In the genomic region with DNA sequence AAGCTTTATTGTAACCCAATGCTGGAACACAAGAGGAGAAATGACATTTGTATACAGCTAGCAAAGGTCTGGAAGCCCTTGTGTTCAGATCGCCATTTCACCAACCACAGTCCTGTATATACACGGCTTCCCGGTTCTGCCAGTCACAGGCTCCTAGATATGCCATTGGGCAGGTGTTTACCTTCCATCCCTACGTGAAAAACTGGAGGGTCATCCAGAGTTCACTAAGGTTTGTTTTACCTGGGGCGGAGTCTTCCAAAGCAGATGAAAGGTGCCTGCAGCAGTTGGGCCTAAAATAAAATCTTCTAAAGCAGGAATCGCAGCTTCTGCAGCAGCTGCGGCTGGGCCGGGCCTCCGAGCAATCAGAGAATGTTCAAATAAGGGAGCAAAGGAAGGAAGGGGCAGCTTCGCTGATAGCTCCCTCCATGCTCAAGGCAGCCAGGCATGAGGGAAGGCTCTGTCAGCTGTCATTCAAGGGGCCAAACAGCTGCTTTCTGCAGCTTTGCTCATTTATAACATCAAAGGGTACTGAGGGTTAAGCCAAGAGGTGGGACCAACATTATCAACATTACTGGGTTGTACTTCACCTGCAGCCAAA, we compare ENCODE assay signal across 19 mouse cellular contexts.
A peak's percentile ranks its signal among the peaks of the same experiment; 100 is the strongest.
DNase-seq lines count a peak whose midpoint lies in the region; ATAC-seq lines count a peak whose summit lies in the region.
"Had no signal": no experiment of that assay in that cellular context is flagged by ENCODE, and none has a peak within 500 bp of the region (broad histone marks: within the 10 kb centered on the region; RNA-seq: fewer than 3 reads in every experiment).

No protein-coding gene starts in this region.

- DNase-seq in heart, postnatal 10 days: no peak
- DNase-seq in lung, postnatal 4 days: no peak
- DNase-seq in intestine, embryonic 14.5 days (ENCODE audit: low spot score): peak; percentile 66
- DNase-seq in adrenal gland, postnatal 14 days: no peak
- no peak for DNase-seq in ovary, postnatal 14 days (ENCODE audit: low spot score)
- DNase-seq: cerebellum, adult 8-10 months; gastrocnemius, postnatal 25 days; right cerebral cortex, postnatal 25 days had no signal

- 25% methylated on average over 10 of the region's 10 CpGs for WGBS in heart, embryonic 11.5 days (ENCODE audit: insufficient replicate concordance)
- 32% methylated on average over 10 of the region's 10 CpGs for WGBS in lung, embryonic 16.5 days
- WGBS in intestine, embryonic 14.5 days: 21% methylated on average over 10 of the region's 10 CpGs
- WGBS in stomach, embryonic 14.5 days: 30% methylated on average over 10 of the region's 10 CpGs

- no peak for ATAC-seq in heart, embryonic 11.5 days (replicated peaks; ENCODE audit: insufficient number of reproducible peaks, low FRiP score, low TSS enrichment)
- peak; percentile 81 for ATAC-seq in lung, embryonic 16.5 days (ENCODE audit: low read depth)
- peak; percentile 80 for ATAC-seq in intestine, embryonic 14.5 days (replicated peaks; ENCODE audit: low FRiP score, low TSS enrichment, low read depth)
- peak; percentile 85 for ATAC-seq in stomach, embryonic 14.5 days (ENCODE audit: insufficient number of reproducible peaks, insufficient read depth, low FRiP score, low read depth)
- ATAC-seq: forebrain, embryonic 14.5 days; inflammation-experienced regulatory T-cells, adult 6 months had no signal

- no peaks in the 10 kb centered on the region for H3K36me3 ChIP-seq in heart, embryonic 11.5 days (ENCODE audit: control insufficient read depth, insufficient read depth, low read length)
- H3K36me3 ChIP-seq in lung, embryonic 16.5 days (ENCODE audit: control insufficient read depth, insufficient read depth, low read length): no peaks in the 10 kb centered on the region
- no peaks in the 10 kb centered on the region for H3K36me3 ChIP-seq in intestine, embryonic 14.5 days (ENCODE audit: control insufficient read depth, insufficient read depth, low read length)
- H3K36me3 ChIP-seq in stomach, embryonic 14.5 days (ENCODE audit: control insufficient read depth, insufficient read depth, low read length): no peaks in the 10 kb centered on the region
- H3K36me3 ChIP-seq: heart, embryonic 15.5 days; limb, embryonic 12.5 days; midbrain, embryonic 10.5 days; neural tube, embryonic 12.5 days had no signal

- peaks cover 13% of the 10 kb centered on the region for H3K4me1 ChIP-seq in heart, embryonic 11.5 days (ENCODE audit: control insufficient read depth, insufficient read depth, low read length)
- H3K4me1 ChIP-seq in lung, embryonic 16.5 days (replicated peaks; ENCODE audit: control insufficient read depth, insufficient read depth, low read length): no peaks in the 10 kb centered on the region
- 0 out of 2 replicates have a peak, but pooled peaks cover 4% of the 10 kb centered on the region for H3K4me1 ChIP-seq in intestine, embryonic 14.5 days (replicated peaks; ENCODE audit: control insufficient read depth, insufficient read depth, low read length)
- peaks cover 16% of the 10 kb centered on the region for H3K4me1 ChIP-seq in stomach, embryonic 14.5 days (ENCODE audit: control insufficient read depth, insufficient read depth, low read length)

- H3K27ac ChIP-seq in heart, embryonic 11.5 days (ENCODE audit: low read depth, low read length): 0 out of 2 replicates have a peak overlapping the region, but pooled peaks have one; percentile 15
- peak overlapping the region; percentile 84 for H3K27ac ChIP-seq in lung, embryonic 16.5 days (ENCODE audit: low read length)
- H3K27ac ChIP-seq in intestine, embryonic 14.5 days (ENCODE audit: low read depth): peak overlapping the region; percentile 49; the same call in 1 of the 2 replicates
- peak overlapping the region; percentile 64 for H3K27ac ChIP-seq in stomach, embryonic 14.5 days (ENCODE audit: low read length)
- H3K27ac ChIP-seq: heart, embryonic 15.5 days; kidney, postnatal 0 days; limb, embryonic 12.5 days; midbrain, embryonic 10.5 days; neural tube, embryonic 12.5 days had no signal

- 0 out of 2 replicates have a peak, but pooled peaks cover 4% of the 10 kb centered on the region for H3K9me3 ChIP-seq in heart, embryonic 11.5 days (replicated peaks; ENCODE audit: control insufficient read depth, low read length)
- no peaks in the 10 kb centered on the region for H3K9me3 ChIP-seq in lung, embryonic 16.5 days (ENCODE audit: control insufficient read depth, low read length)
- H3K9me3 ChIP-seq in intestine, embryonic 14.5 days (ENCODE audit: control insufficient read depth, low read length): no peaks in the 10 kb centered on the region
- H3K9me3 ChIP-seq in stomach, embryonic 14.5 days (ENCODE audit: control insufficient read depth, low read depth, low read length): no peaks in the 10 kb centered on the region
- H3K9me3 ChIP-seq: heart, embryonic 15.5 days; limb, embryonic 12.5 days; neural tube, embryonic 12.5 days had no signal

- 0 out of 2 replicates have a peak overlapping the region, but pooled peaks have one; percentile 16 for H3K9ac ChIP-seq in heart, embryonic 11.5 days (ENCODE audit: low read depth, low read length)
- no peak overlapping the region for H3K9ac ChIP-seq in lung, embryonic 16.5 days (ENCODE audit: low read length)
- no peak overlapping the region for H3K9ac ChIP-seq in intestine, embryonic 14.5 days (ENCODE audit: low read length)
- no peak overlapping the region for H3K9ac ChIP-seq in stomach, embryonic 14.5 days (replicated peaks; ENCODE audit: low read depth, low read length)
- H3K9ac ChIP-seq: heart, embryonic 15.5 days; limb, embryonic 12.5 days; neural tube, embryonic 12.5 days had no signal

- H3K4me2 ChIP-seq in heart, embryonic 11.5 days: 0 out of 2 replicates have a peak overlapping the region, but pooled peaks have one; percentile 16
- H3K4me2 ChIP-seq in lung, embryonic 16.5 days (ENCODE audit: low read depth, low read length): no peak overlapping the region
- H3K4me2 ChIP-seq in intestine, embryonic 14.5 days (ENCODE audit: low read length): no peak overlapping the region
- no peak overlapping the region for H3K4me2 ChIP-seq in stomach, embryonic 14.5 days (replicated peaks; ENCODE audit: low read depth, low read length)
- H3K4me2 ChIP-seq: heart, embryonic 15.5 days; limb, embryonic 12.5 days; neural tube, embryonic 12.5 days had no signal

- intact Hi-C loops in heart, postnatal 10 days (cut with DNase I): no loop called here

- H3K27me3 ChIP-seq in heart, embryonic 11.5 days (ENCODE audit: control insufficient read depth, insufficient read depth, low read length): no peaks in the 10 kb centered on the region
- no peaks in the 10 kb centered on the region for H3K27me3 ChIP-seq in lung, embryonic 16.5 days (ENCODE audit: control insufficient read depth, insufficient read depth, low read depth, low read length)
- no peaks in the 10 kb centered on the region for H3K27me3 ChIP-seq in intestine, embryonic 14.5 days (replicated peaks; ENCODE audit: control insufficient read depth, insufficient read depth, low read length)
- no peaks in the 10 kb centered on the region for H3K27me3 ChIP-seq in stomach, embryonic 14.5 days (ENCODE audit: control insufficient read depth, insufficient read depth, low read length)
- H3K27me3 ChIP-seq: CH12.LX; heart, embryonic 15.5 days; limb, embryonic 12.5 days; neural tube, embryonic 12.5 days had no signal

- no peak overlapping the region for H3K4me3 ChIP-seq in heart, embryonic 11.5 days (ENCODE audit: low read depth, low read length)
- no peak overlapping the region for H3K4me3 ChIP-seq in lung, embryonic 16.5 days (ENCODE audit: low read length)
- no peak overlapping the region for H3K4me3 ChIP-seq in intestine, embryonic 14.5 days (ENCODE audit: low read depth, low read length)
- no peak overlapping the region for H3K4me3 ChIP-seq in stomach, embryonic 14.5 days (ENCODE audit: low read depth, low read length)
- H3K4me3 ChIP-seq: heart, embryonic 15.5 days; limb, embryonic 12.5 days; midbrain, embryonic 10.5 days; neural tube, embryonic 12.5 days had no signal

Comparison
In these comparisons a context has a peak if more than half of its experiments do, and no peak if none do; other contexts are left out.
1. H3K27ac ChIP-seq: peak in every context shown above with its lines; median percentile 84 in lung, embryonic 16.5 days; 64 in stomach, embryonic 14.5 days; 49 in intestine, embryonic 14.5 days; 15 in heart, embryonic 11.5 days.